Comparison of ENCODE assay signal across 27 mouse cellular contexts in genomic region chr6:28502576-28502975, GRCm38 (mm10). TPM values are rescaled to one million over a fixed set of nuclear protein-coding genes. Genes with fewer than 3 reads are reported as not detected.
DNase-seq lines count a peak whose midpoint lies in the region; ATAC-seq and TF ChIP-seq lines count a peak whose summit lies in the region.
"Had no signal": no experiment of that assay in that cellular context is flagged by ENCODE, and none has a peak within 500 bp of the region (broad histone marks: within the 10 kb centered on the region; RNA-seq: fewer than 3 reads in every experiment).

No protein-coding gene starts in this region.

- H3K9ac ChIP-seq in liver, adult 2 months (ENCODE audit: low read depth, low read length) = no peak overlapping the region
- no peak overlapping the region for H3K9ac ChIP-seq in liver, embryonic 12.5 days
- H3K9ac ChIP-seq in liver, postnatal 0 days (replicated peaks) = no peak overlapping the region
- no peak overlapping the region for H3K9ac ChIP-seq in liver, embryonic 11.5 days (ENCODE audit: low read depth, low read length)
- no peak overlapping the region for H3K9ac ChIP-seq in midbrain, embryonic 11.5 days (ENCODE audit: low read length)
- H3K9ac ChIP-seq in midbrain, embryonic 16.5 days (ENCODE audit: low read depth, low read length) = no peak overlapping the region

- TF ChIP-seq POLR2A in liver, adult 2 months (IDR thresholded peaks at IDR 0.05; ENCODE audit: extremely low read depth, insufficient read depth, low read length) = no peak

- WGBS in liver, adult 2 months = 25% methylated on average over 7 of the region's 7 CpGs
- WGBS in liver, embryonic 12.5 days (ENCODE audit: insufficient replicate concordance) = 83% methylated on average over 7 of the region's 7 CpGs
- 74% methylated on average over 7 of the region's 7 CpGs for WGBS in liver, postnatal 0 days (ENCODE audit: insufficient replicate concordance)
- WGBS in liver, embryonic 11.5 days = 92% methylated on average over 7 of the region's 7 CpGs
- 86% methylated on average over 7 of the region's 7 CpGs for WGBS in midbrain, embryonic 11.5 days
- WGBS in midbrain, embryonic 16.5 days = 78% methylated on average over 7 of the region's 7 CpGs

- no peak for TF ChIP-seq EP300 in liver, postnatal 0 days (IDR thresholded peaks at IDR 0.05; ENCODE audit: low read depth)

- H3K4me1 ChIP-seq in liver, adult 2 months (ENCODE audit: control insufficient read depth, insufficient read depth, low read length) = peaks cover 13% of the 10 kb centered on the region
- peaks cover 18% of the 10 kb centered on the region for H3K4me1 ChIP-seq in liver, embryonic 12.5 days
- no peaks in the 10 kb centered on the region for H3K4me1 ChIP-seq in liver, postnatal 0 days (ENCODE audit: insufficient read depth)
- no peaks in the 10 kb centered on the region; the same call in 1 of the 2 replicates for H3K4me1 ChIP-seq in liver, embryonic 11.5 days (replicated peaks; ENCODE audit: control insufficient read depth, insufficient read depth, low read length)
- no peaks in the 10 kb centered on the region for H3K4me1 ChIP-seq in midbrain, embryonic 11.5 days (ENCODE audit: control insufficient read depth, insufficient read depth, low read length)
- H3K4me1 ChIP-seq in midbrain, embryonic 16.5 days (ENCODE audit: control insufficient read depth, insufficient read depth, low read length) = peaks cover 3% of the 10 kb centered on the region; the same call in 1 of the 2 replicates

- H3K27me3 ChIP-seq in liver, adult 2 months (ENCODE audit: control insufficient read depth, insufficient read depth, low read length) = no peaks in the 10 kb centered on the region
- no peaks in the 10 kb centered on the region for H3K27me3 ChIP-seq in liver, embryonic 12.5 days (replicated peaks)
- H3K27me3 ChIP-seq in liver, postnatal 0 days (ENCODE audit: insufficient read depth, low read length) = no peaks in the 10 kb centered on the region
- H3K27me3 ChIP-seq in liver, embryonic 11.5 days (replicated peaks; ENCODE audit: control insufficient read depth, insufficient read depth, low read length) = no peaks in the 10 kb centered on the region
- no peaks in the 10 kb centered on the region for H3K27me3 ChIP-seq in midbrain, embryonic 11.5 days (ENCODE audit: control insufficient read depth, insufficient read depth, low read length)
- H3K27me3 ChIP-seq in midbrain, embryonic 16.5 days (ENCODE audit: control insufficient read depth, insufficient read depth, low read depth, low read length) = no peaks in the 10 kb centered on the region
- H3K27me3 ChIP-seq: CH12.LX, Patski had no signal

- peaks cover 22% of the 10 kb centered on the region; the same call in 1 of the 2 replicates for H3K79me2 ChIP-seq in liver, adult 2 months (ENCODE audit: control insufficient read depth, insufficient read depth, low read length)

- no peak for TF ChIP-seq CTCF in liver, adult 2 months (IDR thresholded peaks at IDR 0.05; ENCODE audit: low read depth, low read length)
- no peak for TF ChIP-seq CTCF in liver, postnatal 0 days (IDR thresholded peaks at IDR 0.05; ENCODE audit: low read depth)

- H3K27ac ChIP-seq in liver, adult 2 months (replicated peaks; ENCODE audit: insufficient read depth, low read depth, low read length) = no peak overlapping the region
- H3K27ac ChIP-seq in liver, embryonic 12.5 days = no peak overlapping the region
- H3K27ac ChIP-seq in liver, postnatal 0 days (ENCODE audit: low read depth) = peak overlapping the region; percentile 25; the same call in 1 of the 2 replicates
- no peak overlapping the region for H3K27ac ChIP-seq in liver, embryonic 11.5 days (ENCODE audit: low read depth, low read length)
- no peak overlapping the region for H3K27ac ChIP-seq in midbrain, embryonic 11.5 days (ENCODE audit: low read depth, low read length)
- no peak overlapping the region for H3K27ac ChIP-seq in midbrain, embryonic 16.5 days (ENCODE audit: low read length)

- H3K9me3 ChIP-seq in liver, embryonic 12.5 days (replicated peaks) = no peaks in the 10 kb centered on the region
- no peaks in the 10 kb centered on the region for H3K9me3 ChIP-seq in liver, postnatal 0 days (ENCODE audit: low read length)
- H3K9me3 ChIP-seq in liver, embryonic 11.5 days (ENCODE audit: control insufficient read depth, low read length) = no peaks in the 10 kb centered on the region
- H3K9me3 ChIP-seq in midbrain, embryonic 11.5 days (ENCODE audit: control insufficient read depth, low read length) = no peaks in the 10 kb centered on the region
- H3K9me3 ChIP-seq in midbrain, embryonic 16.5 days (replicated peaks; ENCODE audit: control insufficient read depth, low read length, poor library complexity, severe bottlenecking) = no peaks in the 10 kb centered on the region
- H3K9me3 ChIP-seq: G1E had no signal

- H3K4me3 ChIP-seq in liver, adult 2 months (ENCODE audit: insufficient read depth, low read depth, low read length) = no peak overlapping the region
- no peak overlapping the region for H3K4me3 ChIP-seq in liver, embryonic 12.5 days
- no peak overlapping the region for H3K4me3 ChIP-seq in liver, postnatal 0 days (ENCODE audit: low read depth, low read length)
- no peak overlapping the region for H3K4me3 ChIP-seq in liver, embryonic 11.5 days (ENCODE audit: low read depth, low read length)
- H3K4me3 ChIP-seq in midbrain, embryonic 11.5 days (ENCODE audit: low read depth, low read length) = no peak overlapping the region
- H3K4me3 ChIP-seq in midbrain, embryonic 16.5 days (ENCODE audit: low read depth, low read length) = no peak overlapping the region

- no peak for ATAC-seq in liver, embryonic 12.5 days
- no peak; the same call in 1 of the 2 replicates for ATAC-seq in liver, postnatal 0 days
- ATAC-seq in liver, embryonic 11.5 days (replicated peaks; ENCODE audit: low FRiP score) = no peak
- no peak for ATAC-seq in midbrain, embryonic 11.5 days (ENCODE audit: low FRiP score)
- ATAC-seq in midbrain, embryonic 16.5 days = no peak
- ATAC-seq: activated CD4-positive, CD25-positive, alpha-beta regulatory T cell, adult 4 months; CD4-positive, CD25-positive, alpha-beta regulatory T cell, adult 4 months; Patski had no signal

- H3K36me3 ChIP-seq in liver, adult 2 months (ENCODE audit: control insufficient read depth, insufficient read depth, low read length) = no peaks in the 10 kb centered on the region
- peaks cover 15% of the 10 kb centered on the region for H3K36me3 ChIP-seq in liver, embryonic 12.5 days
- no peaks in the 10 kb centered on the region for H3K36me3 ChIP-seq in liver, postnatal 0 days (replicated peaks; ENCODE audit: insufficient read depth, low read length)
- H3K36me3 ChIP-seq in liver, embryonic 11.5 days (ENCODE audit: control insufficient read depth, insufficient read depth, low read length) = no peaks in the 10 kb centered on the region; the same call in 1 of the 2 replicates
- H3K36me3 ChIP-seq in midbrain, embryonic 11.5 days (ENCODE audit: control insufficient read depth, insufficient read depth, low read length) = no peaks in the 10 kb centered on the region
- no peaks in the 10 kb centered on the region for H3K36me3 ChIP-seq in midbrain, embryonic 16.5 days (ENCODE audit: control insufficient read depth, insufficient read depth, low read length)

- DNase-seq in liver, adult 2 months (ENCODE audit: extremely low read depth, low read depth, low spot score) = peak; percentile 91
- no peak for DNase-seq in liver, postnatal 0 days
- no peak for DNase-seq in liver, embryonic 11.5 days (ENCODE audit: low spot score)
- peak; percentile 59 for DNase-seq in midbrain, embryonic 11.5 days (ENCODE audit: low spot score, missing footprints)
- DNase-seq: adrenal gland, adult 2 months; adrenal gland, adult 8-10 months; adrenal gland, postnatal 10 days; adrenal gland, postnatal 14 days; adrenal gland, postnatal 25 days; adrenal gland, postnatal 36 days; B cell, adult 2 months; cerebellum, adult 11 months; cerebellum, adult 11-12 months; cerebellum, adult 18-20 months had no signal

- H3K4me2 ChIP-seq in liver, embryonic 12.5 days = no peak overlapping the region
- no peak overlapping the region for H3K4me2 ChIP-seq in liver, postnatal 0 days (ENCODE audit: low read depth, low read length)
- no peak overlapping the region for H3K4me2 ChIP-seq in liver, embryonic 11.5 days
- no peak overlapping the region for H3K4me2 ChIP-seq in midbrain, embryonic 11.5 days
- no peak overlapping the region for H3K4me2 ChIP-seq in midbrain, embryonic 16.5 days (ENCODE audit: low read length)

RNA-seq across cellular contexts. Expression of gene Snd1, which starts 27.6 kb away (rescaled TPM):
- total RNA-seq in liver, adult 2 months (2014; rRNA removed) = 64.2 and 85.4 TPM in 2 replicates
- 83.9 and 88.6 TPM in 2 replicates for polyA plus RNA-seq in liver, adult 2 months (2012; rRNA removed)
- 82.0 and 82.6 TPM in 2 replicates for polyA plus RNA-seq in liver, embryonic 12.5 days (2016; fragmentation: Nextera tagmentation; extraction: Ambion mirVana)
- polyA plus RNA-seq in liver, postnatal 0 days (2015; fragmentation: Nextera tagmentation; extraction: Ambion mirVana) = 29.7 and 34.9 TPM in 2 replicates
- 107 and 117 TPM in 2 replicates for polyA plus RNA-seq in liver, embryonic 11.5 days (2014; fragmentation: Nextera tagmentation; extraction: Ambion mirVana)
- 80.0 and 88.9 TPM in 2 replicates for polyA plus RNA-seq in midbrain, embryonic 11.5 days (2014; fragmentation: Nextera tagmentation; extraction: Ambion mirVana)
- 81.9 and 82.8 TPM in 2 replicates for polyA plus RNA-seq in midbrain, embryonic 16.5 days (2015; fragmentation: Nextera tagmentation; extraction: Ambion mirVana)

RNA-seq across cellular contexts. Expression of gene Pax4, which starts 53.4 kb away (rescaled TPM):
- total RNA-seq in liver, adult 2 months (2014; rRNA removed) = not detected in 2 replicates
- not detected in 2 replicates for polyA plus RNA-seq in liver, adult 2 months (2012; rRNA removed)
- polyA plus RNA-seq in liver, embryonic 12.5 days (2016; fragmentation: Nextera tagmentation; extraction: Ambion mirVana) = not detected in 2 replicates
- not detected in 2 replicates for polyA plus RNA-seq in liver, postnatal 0 days (2015; fragmentation: Nextera tagmentation; extraction: Ambion mirVana)
- polyA plus RNA-seq in liver, embryonic 11.5 days (2014; fragmentation: Nextera tagmentation; extraction: Ambion mirVana) = 0.26 TPM in 1 of 2 replicates, not detected in the other
- polyA plus RNA-seq in midbrain, embryonic 11.5 days (2014; fragmentation: Nextera tagmentation; extraction: Ambion mirVana) = not detected in 2 replicates
- polyA plus RNA-seq in midbrain, embryonic 16.5 days (2015; fragmentation: Nextera tagmentation; extraction: Ambion mirVana) = not detected in 2 replicates
- total RNA-seq: adrenal gland, adult 18-20 months; adrenal gland, adult 2 months; adrenal gland, adult 8-10 months; adrenal gland, postnatal 10 days; adrenal gland, postnatal 14 days; adrenal gland, postnatal 25 days; adrenal gland, postnatal 36 days; adrenal gland, postnatal 4 days; CH12.LX; ES-E14; G1E; MEL had no signal
- polyA plus RNA-seq: activated CD4-positive, CD25-positive, alpha-beta regulatory T cell, adult 4 months; adrenal gland, adult 2 months; brain, embryonic 14.5 days; C2C12; CD4-positive, CD25-positive, alpha-beta regulatory T cell, adult 4 months; G1E; Patski had no signal

Comparison
In these comparisons a context has a peak if more than half of its experiments do, and no peak if none do; other contexts are left out.
1. DNase-seq: peak in liver, adult 2 months (single experiment) and midbrain, embryonic 11.5 days (single experiment); none in liver, postnatal 0 days (single experiment) and liver, embryonic 11.5 days (single experiment).